Mouse (Mus musculus): ENCODE results near the gene 3300002I08Rik.
"Not testable (repeated sequence)": the region's sequence is repeated elsewhere in the genome, so short reads cannot be mapped to it uniquely, and the experiment has no call there.

Gene 3300002I08Rik

GRCm38 (mm10) chr2:150362113-150362877 lies at the start of gene 3300002I08Rik:
3300002I08Rik (minus strand) TSS chr2:150362765.
- peak; percentile 95 for DNase-seq

- DNase-seq, result not testable (repeated sequence)
Observed at GRCm38 (mm10) chr2:150412146-150412545, 49.6 kb upstream of the 3300002I08Rik start.

- DNase-seq, result no peak
Observed at GRCm38 (mm10) chr2:150390198-150390597, 27.6 kb upstream of the 3300002I08Rik start.

GRCm38 (mm10) chr2:150385553-150386106 lies 23.1 kb upstream of the 3300002I08Rik start:
- DNase-seq, result not testable (repeated sequence)

DNA sequence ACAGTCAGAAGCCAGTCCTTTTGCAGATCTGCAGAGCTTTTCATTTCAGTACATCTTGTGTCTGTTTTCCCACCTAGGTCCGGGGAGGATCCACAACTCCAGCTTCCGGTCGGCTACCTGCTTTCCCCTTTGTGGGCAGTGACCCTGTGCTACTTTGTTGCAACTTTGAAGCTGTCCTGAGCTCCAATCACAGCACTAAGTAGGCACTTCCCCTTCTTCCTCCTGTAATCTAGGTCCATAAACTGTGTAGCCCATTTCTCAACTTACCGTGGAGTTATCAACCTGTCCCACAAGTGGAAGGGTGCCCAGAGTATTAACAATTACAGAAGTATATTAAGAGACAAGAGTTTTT lies 289 bp upstream of the 3300002I08Rik start:
- DNase-seq, result no peak

DNA sequence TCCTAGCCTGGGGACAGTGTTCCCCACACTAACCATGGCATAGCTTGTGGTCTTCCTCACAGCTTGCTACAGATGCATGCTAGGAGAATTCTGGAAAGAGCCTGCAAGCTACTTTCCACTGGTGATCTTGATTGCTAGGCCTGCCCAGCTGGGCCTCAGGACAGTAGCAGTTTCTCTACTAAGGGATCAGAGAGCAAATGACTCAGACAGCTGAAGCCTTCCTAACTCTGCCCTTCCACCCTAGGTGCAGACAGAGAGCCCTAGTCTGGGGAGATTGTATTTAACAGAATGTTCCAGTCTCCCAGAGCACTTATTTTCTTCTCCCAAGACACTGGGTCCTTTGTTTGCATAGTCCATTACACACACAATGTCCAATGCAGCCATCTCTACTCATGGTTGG lies 5.4 kb downstream of the 3300002I08Rik start:
- DNase-seq, result not testable (repeated sequence)

DNA sequence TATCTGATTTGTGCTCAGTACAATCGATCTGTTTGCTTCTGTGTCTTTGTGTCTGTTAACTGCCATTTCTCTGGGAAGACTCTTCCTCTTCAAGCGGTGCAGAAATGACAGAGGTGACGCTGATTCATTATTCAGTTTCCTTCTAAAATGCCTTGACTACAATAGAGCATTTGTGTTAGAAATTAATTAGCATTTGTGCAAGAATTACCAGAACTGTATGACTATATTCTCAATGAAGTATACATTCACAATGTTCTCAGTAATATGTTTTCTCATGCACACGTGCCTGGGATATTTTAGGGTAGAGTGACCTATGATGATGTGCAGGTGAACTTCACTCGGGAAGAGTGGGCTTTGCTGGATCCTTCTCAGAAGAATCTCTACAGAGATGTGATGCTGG lies 39.2 kb downstream of the 3300002I08Rik start, which contains the start of gene Gm10130:
Gm10130 (plus strand) TSS at position 301 of the 400 bp plus-strand sequence.
- DNase-seq, result no peak

GRCm38 (mm10) chr2:150318973-150319372 lies 43.6 kb downstream of the 3300002I08Rik start:
- DNase-seq, result no peak

DNA sequence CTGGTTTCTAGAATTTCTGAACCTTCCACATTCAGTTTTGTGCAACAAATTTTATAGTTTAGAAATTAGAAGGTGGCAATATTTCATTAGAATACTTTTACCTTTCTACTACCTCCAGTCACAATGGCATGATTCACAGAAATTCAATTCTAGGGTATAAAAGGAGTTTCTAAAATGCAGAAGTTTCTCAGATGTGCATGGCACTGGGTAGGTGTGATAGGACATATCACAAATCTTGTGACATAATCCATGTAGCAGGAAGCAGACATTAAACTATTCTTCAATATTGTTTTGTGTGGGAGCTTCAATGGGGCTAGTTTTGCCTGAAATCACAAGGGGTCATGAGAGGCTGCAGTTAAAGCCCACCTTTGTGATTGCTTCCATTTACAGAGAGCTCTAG lies 46.4 kb downstream of the 3300002I08Rik start:
- DNase-seq, result no peak

- DNase-seq, result peak; percentile 96
Observed at GRCm38 (mm10) chr2:150310952-150311884, 51.3 kb downstream of the 3300002I08Rik start.

DNA sequence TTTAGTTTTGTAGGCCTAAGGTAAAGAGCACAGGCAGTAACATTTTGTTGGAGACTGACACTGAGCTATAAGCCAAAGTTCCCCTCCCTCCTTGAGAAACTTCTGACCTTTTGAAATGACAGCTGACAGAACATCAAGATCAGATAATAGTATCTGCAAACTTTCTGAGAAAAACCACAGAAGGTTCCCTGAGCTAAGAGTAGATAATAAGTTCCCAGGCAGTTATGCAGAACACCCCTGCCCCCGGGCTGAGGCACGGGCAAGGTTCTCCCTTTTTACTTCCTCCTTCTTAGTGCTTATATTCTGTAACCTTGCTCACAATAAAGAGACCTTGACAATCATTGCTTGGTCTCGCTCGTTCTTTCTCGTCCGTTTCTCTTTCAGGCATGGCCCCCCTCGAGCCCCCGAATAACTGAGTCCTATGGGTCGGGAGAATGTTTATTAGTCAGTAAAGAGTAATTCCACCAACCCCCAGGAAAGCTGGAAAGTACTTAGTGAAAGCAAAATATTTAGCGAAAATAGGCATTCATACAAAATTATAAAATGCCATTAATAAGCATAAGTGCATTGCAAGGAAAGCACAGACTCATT lies 55.3 kb downstream of the 3300002I08Rik start:
- no peak for DNase-seq

DNA sequence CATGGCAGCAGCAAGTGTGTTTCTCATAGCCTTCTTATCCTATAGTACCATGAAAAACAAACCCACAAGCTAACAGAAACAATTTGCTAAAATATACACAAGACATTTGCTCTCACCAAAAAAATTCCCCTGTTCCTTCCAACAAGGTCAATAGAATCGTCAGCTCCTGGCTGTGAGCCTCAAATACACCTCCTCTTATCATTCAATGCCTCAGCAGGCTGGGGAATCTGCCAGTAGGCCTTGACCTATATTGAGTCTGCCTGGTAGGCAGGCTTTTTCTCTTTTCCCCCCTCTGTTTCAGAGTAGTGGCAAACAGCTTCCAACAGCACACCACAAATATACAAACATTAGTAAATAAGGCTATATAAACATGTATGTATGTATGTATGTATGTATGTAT lies 63.5 kb downstream of the 3300002I08Rik start:
- no peak for DNase-seq

- no peak for DNase-seq
Observed at GRCm38 (mm10) chr2:150293669-150294068, 68.9 kb downstream of the 3300002I08Rik start.

Measured in kidney, adult 9 months (tissue).